In genomic region chr6:108225027-108225426, GRCm38 (mm10) we compare ENCODE assay signal across 28 mouse cellular contexts. TPM values are rescaled to one million over a fixed set of nuclear protein-coding genes. Genes with fewer than 3 reads are reported as not detected.
DNase-seq lines count a peak whose midpoint lies in the region; ATAC-seq and TF ChIP-seq lines count a peak whose summit lies in the region.
"Had no signal": no experiment of that assay in that cellular context is flagged by ENCODE, and none has a peak within 500 bp of the region (broad histone marks: within the 10 kb centered on the region; RNA-seq: fewer than 3 reads in every experiment).

No protein-coding gene starts in this region.

- H3K27ac ChIP-seq in heart, adult 2 months: peak overlapping the region; percentile 56
- H3K27ac ChIP-seq in liver, adult 2 months (replicated peaks; ENCODE audit: insufficient read depth, low read depth, low read length): 0 out of 2 replicates have a peak overlapping the region, but pooled peaks have one; percentile 22
- H3K27ac ChIP-seq in stomach, embryonic 16.5 days (ENCODE audit: low read length): no peak overlapping the region
- H3K27ac ChIP-seq in stomach, postnatal 0 days (replicated peaks): no peak overlapping the region
- H3K27ac ChIP-seq: embryonic facial prominence, embryonic 10.5 days; embryonic facial prominence, embryonic 13.5 days; forebrain, embryonic 12.5 days; forebrain, embryonic 15.5 days; hindbrain, embryonic 10.5 days; hindbrain, embryonic 13.5 days had no signal

- 48% methylated on average over 2 of the region's 2 CpGs for WGBS in heart, adult 2 months
- 79% methylated on average over 2 of the region's 2 CpGs for WGBS in liver, adult 2 months
- 79% methylated on average over 2 of the region's 2 CpGs for WGBS in stomach, embryonic 16.5 days
- WGBS in stomach, postnatal 0 days: 74% methylated on average over 2 of the region's 2 CpGs

- TF ChIP-seq POLR2A in heart, adult 2 months (IDR thresholded peaks at IDR 0.05; ENCODE audit: insufficient read depth, low read depth, low read length): no peak
- no peak for TF ChIP-seq POLR2A in liver, adult 2 months (IDR thresholded peaks at IDR 0.05; ENCODE audit: extremely low read depth, insufficient read depth, low read length)

- peaks cover 38% of the 10 kb centered on the region for H3K36me3 ChIP-seq in heart, adult 2 months (ENCODE audit: control insufficient read depth, insufficient read depth, low read length)
- peaks cover 3% of the 10 kb centered on the region; the same call in 1 of the 2 replicates for H3K36me3 ChIP-seq in liver, adult 2 months (ENCODE audit: control insufficient read depth, insufficient read depth, low read length)
- no peaks in the 10 kb centered on the region for H3K36me3 ChIP-seq in stomach, embryonic 16.5 days (ENCODE audit: control insufficient read depth, insufficient read depth, low read length)
- no peaks in the 10 kb centered on the region for H3K36me3 ChIP-seq in stomach, postnatal 0 days (ENCODE audit: control insufficient read depth, insufficient read depth, low read length)
- H3K36me3 ChIP-seq: embryonic facial prominence, embryonic 13.5 days; forebrain, embryonic 12.5 days; forebrain, embryonic 15.5 days; heart, embryonic 15.5 days; hindbrain, embryonic 10.5 days; hindbrain, embryonic 13.5 days had no signal

- H3K27me3 ChIP-seq in heart, adult 2 months (ENCODE audit: control insufficient read depth, insufficient read depth, low read length): no peaks in the 10 kb centered on the region
- no peaks in the 10 kb centered on the region for H3K27me3 ChIP-seq in liver, adult 2 months (ENCODE audit: control insufficient read depth, insufficient read depth, low read length)
- H3K27me3 ChIP-seq in stomach, embryonic 16.5 days (ENCODE audit: control insufficient read depth, insufficient read depth, low read length): no peaks in the 10 kb centered on the region
- no peaks in the 10 kb centered on the region for H3K27me3 ChIP-seq in stomach, postnatal 0 days (ENCODE audit: control insufficient read depth, insufficient read depth, low read length)
- H3K27me3 ChIP-seq: embryonic facial prominence, embryonic 13.5 days; forebrain, embryonic 12.5 days; forebrain, embryonic 15.5 days; heart, embryonic 12.5 days; heart, embryonic 15.5 days; hindbrain, embryonic 13.5 days had no signal

- TF ChIP-seq EP300 in heart, adult 2 months (IDR thresholded peaks at IDR 0.05; ENCODE audit: insufficient read depth, low read depth, low read length): no peak
- no peak for TF ChIP-seq EP300 in stomach, postnatal 0 days (optimal IDR thresholded peaks at IDR 0.05)

- no peak overlapping the region for H3K9ac ChIP-seq in heart, adult 2 months (ENCODE audit: low read depth, low read length)
- no peak overlapping the region for H3K9ac ChIP-seq in liver, adult 2 months (ENCODE audit: low read depth, low read length)
- no peak overlapping the region for H3K9ac ChIP-seq in stomach, embryonic 16.5 days (ENCODE audit: low read length)
- H3K9ac ChIP-seq in stomach, postnatal 0 days (ENCODE audit: low read length): no peak overlapping the region
- H3K9ac ChIP-seq: embryonic facial prominence, embryonic 13.5 days; forebrain, embryonic 12.5 days; forebrain, embryonic 15.5 days; heart, embryonic 12.5 days; heart, embryonic 15.5 days; hindbrain, embryonic 13.5 days had no signal

- peaks cover 2% of the 10 kb centered on the region; the same call in 1 of the 2 replicates for H3K79me2 ChIP-seq in heart, adult 2 months (replicated peaks; ENCODE audit: control insufficient read depth, insufficient read depth, low read length)
- H3K79me2 ChIP-seq in liver, adult 2 months (ENCODE audit: control insufficient read depth, insufficient read depth, low read length): peaks cover 25% of the 10 kb centered on the region; the same call in 1 of the 2 replicates

- no peak for TF ChIP-seq CTCF in heart, adult 2 months (IDR thresholded peaks at IDR 0.05)
- TF ChIP-seq CTCF in liver, adult 2 months (IDR thresholded peaks at IDR 0.05; ENCODE audit: low read depth, low read length): no peak
- no peak for TF ChIP-seq CTCF in stomach, postnatal 0 days (IDR thresholded peaks at IDR 0.05; ENCODE audit: low read depth)

- H3K4me1 ChIP-seq in heart, adult 2 months (ENCODE audit: control insufficient read depth, insufficient read depth, low read length): peaks cover 10% of the 10 kb centered on the region
- H3K4me1 ChIP-seq in liver, adult 2 months (ENCODE audit: control insufficient read depth, insufficient read depth, low read length): peaks cover 3% of the 10 kb centered on the region
- peaks cover 2% of the 10 kb centered on the region; the same call in 1 of the 2 replicates for H3K4me1 ChIP-seq in stomach, embryonic 16.5 days (ENCODE audit: control insufficient read depth, insufficient read depth, low read length)
- no peaks in the 10 kb centered on the region for H3K4me1 ChIP-seq in stomach, postnatal 0 days (replicated peaks; ENCODE audit: control insufficient read depth, insufficient read depth)
- H3K4me1 ChIP-seq: forebrain, embryonic 15.5 days had no signal

- no peak overlapping the region for H3K4me2 ChIP-seq in stomach, embryonic 16.5 days (ENCODE audit: low read depth, low read length)
- H3K4me2 ChIP-seq in stomach, postnatal 0 days (replicated peaks; ENCODE audit: low read depth): no peak overlapping the region
- H3K4me2 ChIP-seq: embryonic facial prominence, embryonic 13.5 days; forebrain, embryonic 12.5 days; forebrain, embryonic 15.5 days; heart, embryonic 12.5 days; heart, embryonic 15.5 days; hindbrain, embryonic 13.5 days had no signal

- H3K9me3 ChIP-seq in stomach, embryonic 16.5 days (replicated peaks; ENCODE audit: control insufficient read depth, low read length): no peaks in the 10 kb centered on the region
- H3K9me3 ChIP-seq in stomach, postnatal 0 days (ENCODE audit: control insufficient read depth, low read length): no peaks in the 10 kb centered on the region
- H3K9me3 ChIP-seq: embryonic facial prominence, embryonic 10.5 days; embryonic facial prominence, embryonic 13.5 days; forebrain, embryonic 12.5 days; forebrain, embryonic 15.5 days; heart, embryonic 12.5 days; heart, embryonic 15.5 days; hindbrain, embryonic 10.5 days; hindbrain, embryonic 13.5 days had no signal

- peak; percentile 50; the same call in 1 of the 2 replicates for ATAC-seq in stomach, embryonic 16.5 days (ENCODE audit: insufficient read depth, low FRiP score)
- no peak for ATAC-seq in stomach, postnatal 0 days (ENCODE audit: low FRiP score, low TSS enrichment)
- ATAC-seq: CD4-positive, CD25-positive, alpha-beta regulatory T cell, adult 4 months; forebrain, embryonic 15.5 days; hindbrain, embryonic 16.5 days had no signal

- DNase-seq in heart, adult 2 months: no peak
- DNase-seq in heart, adult 8-10 months (ENCODE audit: low spot score): no peak
- no peak for DNase-seq in liver, adult 2 months (ENCODE audit: extremely low read depth, low read depth, low spot score)
- DNase-seq in liver: no peak
- DNase-seq in stomach, postnatal 0 days (ENCODE audit: low spot score): no peak
- DNase-seq: adrenal gland, adult 2 months; adrenal gland, postnatal 14 days; cerebellum, adult 11-12 months; cerebellum, adult 8-10 months; cerebellum, postnatal 10 days; cerebellum, postnatal 36 days; embryo, embryonic 11 days; gastrocnemius, postnatal 10 days; heart, adult 18-20 months; heart, postnatal 10 days; heart, postnatal 36 days had no signal

- intact Hi-C loops in heart, adult 2 months (cut with DNase I): loop anchor here (5.0 kb wide), 1 partner anchor 123 kb away; no protein-coding TSS in a partner anchor

- H3K4me3 ChIP-seq in heart, adult 2 months: no peak overlapping the region
- H3K4me3 ChIP-seq in liver, adult 2 months (ENCODE audit: insufficient read depth, low read depth, low read length): no peak overlapping the region
- no peak overlapping the region for H3K4me3 ChIP-seq in stomach, embryonic 16.5 days (replicated peaks; ENCODE audit: low read length)
- H3K4me3 ChIP-seq in stomach, postnatal 0 days (ENCODE audit: low read depth, low read length): no peak overlapping the region
- H3K4me3 ChIP-seq: embryonic facial prominence, embryonic 10.5 days; embryonic facial prominence, embryonic 13.5 days; erythroblast, embryonic 14.5 days; forebrain, embryonic 12.5 days; forebrain, embryonic 15.5 days; heart, embryonic 12.5 days; heart, embryonic 15.5 days; hindbrain, embryonic 10.5 days; hindbrain, embryonic 13.5 days had no signal

RNA-seq across cellular contexts. Expression of gene Itpr1, which starts 12.1 kb away (rescaled TPM):
- total RNA-seq in heart, adult 2 months (2021): 10 to 100 TPM; 37.9 to 47.6 TPM
- 14.0 and 32.8 TPM in 2 replicates for polyA plus RNA-seq in heart, adult 2 months (2012; rRNA removed)
- 10 to 100 TPM; 33.9 to 36.9 (median 36.4) TPM for total RNA-seq in heart, adult 8-10 months (2022)
- 55.0 and 56.6 TPM in 2 replicates for total RNA-seq in liver, adult 2 months (2014; rRNA removed)
- polyA plus RNA-seq in liver, adult 2 months (2012; rRNA removed): 6.9 and 9.2 TPM in 2 replicates
- polyA plus RNA-seq in stomach, embryonic 16.5 days (2015; fragmentation: Nextera tagmentation; extraction: Ambion mirVana): 9.9 and 11.4 TPM in 2 replicates
- polyA plus RNA-seq in stomach, postnatal 0 days (2015; fragmentation: Nextera tagmentation; extraction: Ambion mirVana): 3.9 and 4.0 TPM in 2 replicates

RNA-seq across cellular contexts. Expression of gene Sumf1, which starts 39.6 kb away (rescaled TPM):
- total RNA-seq in heart, adult 2 months (2021): 10 to 100 TPM; 12.1 to 13.5 TPM
- polyA plus RNA-seq in heart, adult 2 months (2012; rRNA removed): 11.0 and 11.8 TPM in 2 replicates
- total RNA-seq in heart, adult 8-10 months (2022): 10 to 100 TPM; 11.5 to 13.4 (median 12.8) TPM
- total RNA-seq in liver, adult 2 months (2014; rRNA removed): 23.3 and 23.6 TPM in 2 replicates
- 20.5 and 23.8 TPM in 2 replicates for polyA plus RNA-seq in liver, adult 2 months (2012; rRNA removed)
- polyA plus RNA-seq in stomach, embryonic 16.5 days (2015; fragmentation: Nextera tagmentation; extraction: Ambion mirVana): 22.2 and 22.6 TPM in 2 replicates
- polyA plus RNA-seq in stomach, postnatal 0 days (2015; fragmentation: Nextera tagmentation; extraction: Ambion mirVana): 20.0 and 20.5 TPM in 2 replicates

Comparison
In these comparisons a context has a peak if more than half of its experiments do, and no peak if none do; other contexts are left out.
1. H3K27ac ChIP-seq: peak in heart, adult 2 months (single experiment) and liver, adult 2 months (single experiment); none in stomach, embryonic 16.5 days (single experiment) and stomach, postnatal 0 days (single experiment).